Mouse (Mus musculus): ENCODE measurements around the gene Olfr571. TPM values are rescaled to one million over a fixed set of nuclear protein-coding genes. Genes with fewer than 3 reads are reported as not detected.

The Olfr571 gene
- total RNA-seq, 2 experiments from 2014 or later, result not detected

Other genes with a start within 250 kb of the Olfr571 start
- 1 to 10 TPM; 4.0 to 4.2 TPM for gene Trim68, start 230.2 kb downstream of the Olfr571 start, total RNA-seq (2021)
- gene Olfr557, start 221.6 kb downstream of the Olfr571 start, total RNA-seq (2021), result not detected
- gene Olfr558, start 215.3 kb downstream of the Olfr571 start, total RNA-seq (2021), result 1 to 10 TPM; 2.5 to 2.6 TPM
- gene Olfr33, start 198.5 kb downstream of the Olfr571 start, total RNA-seq (2021), result not detected
- gene Olfr559, start 190.0 kb downstream of the Olfr571 start, total RNA-seq (2021), result not detected
- not detected for gene Olfr560, start 158.2 kb downstream of the Olfr571 start, total RNA-seq (2021)
- gene Olfr78, start 158.1 kb downstream of the Olfr571 start, total RNA-seq (2021), result under 1 TPM; 0.66 to 0.69 TPM
- gene Olfr561, start 146.3 kb downstream of the Olfr571 start, total RNA-seq (2021), result not detected
- not detected for gene Olfr564, start 114.1 kb downstream of the Olfr571 start, total RNA-seq (2021)
- not detected for gene Olfr566, start 58.8 kb downstream of the Olfr571 start, total RNA-seq (2021)
- gene Olfr568, start 40.4 kb downstream of the Olfr571 start, total RNA-seq (2021), result not detected
- not detected for gene Olfr569, start 26.7 kb downstream of the Olfr571 start, total RNA-seq (2021)
- not detected for gene Olfr570, start 23.0 kb downstream of the Olfr571 start, total RNA-seq (2021)
- not detected for gene Olfr572, start 6.9 kb upstream of the Olfr571 start, total RNA-seq (2021)
- not detected for gene Olfr573-ps1, start 25.0 kb upstream of the Olfr571 start, total RNA-seq (2021)
- gene Olfr574, start 30.9 kb upstream of the Olfr571 start, total RNA-seq (2021), result not detected
- gene Olfr575, start 41.2 kb upstream of the Olfr571 start, total RNA-seq (2021), result not detected
- gene Olfr576, start 45.1 kb upstream of the Olfr571 start, total RNA-seq (2021), result not detected
- not detected for gene Olfr577, start 58.4 kb upstream of the Olfr571 start, total RNA-seq (2021)
- gene Olfr578, start 71.8 kb upstream of the Olfr571 start, total RNA-seq (2021), result not detected
- gene Olfr582, start 120.5 kb upstream of the Olfr571 start, total RNA-seq (2021), result not detected
- not detected for gene Olfr583, start 133.8 kb upstream of the Olfr571 start, total RNA-seq (2021)
- gene Olfr584, start 164.3 kb upstream of the Olfr571 start, total RNA-seq (2021), result not detected
- gene Olfr585, start 180.2 kb upstream of the Olfr571 start, total RNA-seq (2021), result not detected
- not detected for gene Olfr586, start 208.1 kb upstream of the Olfr571 start, total RNA-seq (2021)
- not detected for gene Olfr588-ps1, start 223.3 kb upstream of the Olfr571 start, total RNA-seq (2021)
- gene Olfr589, start 238.8 kb upstream of the Olfr571 start, total RNA-seq (2021), result not detected